Mouse (Mus musculus) adrenal gland, postnatal 36 days (tissue): Measurements from ENCODE around the gene Rab24. TPM values are rescaled to one million over a fixed set of nuclear protein-coding genes. Genes with fewer than 3 reads are reported as not detected.
A peak's percentile ranks its signal among the peaks of the same experiment; 100 is the strongest.

Experiments
- DNase-seq, 2 experiments: peaks; one replicate each; pipeline ENCODE4 v3.0.0; 2021; ENCODE audit warnings: mixed read lengths in 1 of 2
- total RNA-seq, 2 experiments: library from RNA; stranded (reverse); gene quantifications; 2 replicates each; pipeline ENCODE4 v1.2.3; 2021

Rab24 gene
- total RNA-seq, 2 experiments from 2014 or later: 56.9 to 63.8 TPM

- no peak for DNase-seq
These were observed 7.5 kb upstream of the Rab24 start for GRCm38 (mm10) chr13:55329109-55329682.

DNA sequence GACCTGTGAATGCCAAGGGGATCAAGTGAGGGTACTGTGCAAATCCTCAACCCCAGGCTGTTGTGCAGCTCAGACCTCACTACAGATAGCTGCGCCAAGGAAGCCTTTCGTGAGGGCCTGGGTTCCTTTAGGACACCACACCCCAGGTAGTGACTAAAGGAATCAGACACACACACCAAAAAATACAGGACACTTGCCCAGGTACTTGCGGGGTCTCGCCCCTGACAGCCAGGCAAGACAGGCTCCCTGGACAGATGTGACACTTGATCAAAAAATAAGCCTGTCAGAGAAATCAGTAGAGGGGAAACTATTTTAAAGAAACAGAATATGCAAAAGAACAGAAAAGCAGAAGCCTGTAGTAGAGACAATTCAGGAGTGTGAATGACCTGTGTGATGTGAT lies 6.9 kb upstream of the Rab24 start:
- DNase-seq: no peak

DNA sequence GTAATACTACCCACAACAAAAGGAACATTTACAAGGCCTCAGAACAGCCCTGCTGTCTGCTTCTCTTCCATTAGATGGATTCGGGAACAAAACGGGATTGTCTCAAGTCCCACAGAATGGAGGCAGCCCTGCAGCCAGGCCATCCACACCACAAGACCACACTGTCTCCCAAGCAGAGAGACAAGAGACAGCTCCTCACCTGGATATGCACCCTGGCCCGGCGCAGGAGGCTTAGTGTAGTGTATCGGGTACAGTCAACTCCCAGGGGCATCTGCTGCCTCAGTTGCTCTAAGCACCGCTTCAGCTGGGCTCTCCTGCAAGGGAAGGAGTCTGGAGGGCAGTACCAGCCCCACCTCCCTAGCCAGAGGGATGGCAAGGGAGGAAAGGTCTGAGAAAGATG lies 6.4 kb upstream of the Rab24 start:
- no peak for DNase-seq

- DNase-seq: peak; percentile 89
These were observed 5.9 kb upstream of the Rab24 start for GRCm38 (mm10) chr13:55327633-55328032.

- no peak for DNase-seq
These were observed 5.4 kb upstream of the Rab24 start for GRCm38 (mm10) chr13:55327169-55327568.

GRCm38 (mm10) chr13:55325596-55325995 lies 3.9 kb upstream of the Rab24 start:
- DNase-seq: no peak

DNA sequence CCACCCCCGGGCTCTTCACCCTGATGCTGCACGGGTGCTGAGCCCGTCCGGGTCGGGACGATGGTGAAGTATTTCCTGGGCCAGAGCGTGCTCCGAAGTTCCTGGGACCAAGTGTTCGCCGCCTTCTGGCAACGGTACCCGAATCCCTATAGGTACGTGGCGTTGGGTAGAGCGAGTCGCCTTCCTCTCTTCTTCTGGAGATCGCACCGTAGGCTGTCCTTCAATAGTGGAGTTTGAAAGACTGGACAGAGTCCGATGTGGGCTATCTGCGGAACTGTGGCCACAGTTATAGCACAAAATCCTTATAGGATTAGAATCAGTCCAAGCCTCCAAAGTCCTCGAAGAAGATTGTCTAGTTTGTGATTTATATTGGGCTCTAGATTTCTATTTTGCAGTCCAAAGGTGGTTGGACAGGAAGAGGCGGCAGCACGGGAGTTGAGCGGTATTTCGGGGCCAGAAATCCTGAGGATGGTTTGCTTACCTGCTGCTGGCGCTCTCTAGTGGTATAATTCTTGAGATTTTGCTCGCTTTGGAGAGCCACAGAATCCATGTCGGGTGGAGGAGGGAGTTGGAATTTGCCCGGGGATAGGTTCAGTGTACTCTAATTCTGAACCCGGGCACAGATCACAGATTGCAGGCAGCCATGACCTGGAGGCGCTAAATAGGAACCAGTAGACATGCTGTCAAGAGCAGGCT lies 532 bp upstream of the Rab24 start:
- peak; percentile 34 to 59 for DNase-seq

DNA sequence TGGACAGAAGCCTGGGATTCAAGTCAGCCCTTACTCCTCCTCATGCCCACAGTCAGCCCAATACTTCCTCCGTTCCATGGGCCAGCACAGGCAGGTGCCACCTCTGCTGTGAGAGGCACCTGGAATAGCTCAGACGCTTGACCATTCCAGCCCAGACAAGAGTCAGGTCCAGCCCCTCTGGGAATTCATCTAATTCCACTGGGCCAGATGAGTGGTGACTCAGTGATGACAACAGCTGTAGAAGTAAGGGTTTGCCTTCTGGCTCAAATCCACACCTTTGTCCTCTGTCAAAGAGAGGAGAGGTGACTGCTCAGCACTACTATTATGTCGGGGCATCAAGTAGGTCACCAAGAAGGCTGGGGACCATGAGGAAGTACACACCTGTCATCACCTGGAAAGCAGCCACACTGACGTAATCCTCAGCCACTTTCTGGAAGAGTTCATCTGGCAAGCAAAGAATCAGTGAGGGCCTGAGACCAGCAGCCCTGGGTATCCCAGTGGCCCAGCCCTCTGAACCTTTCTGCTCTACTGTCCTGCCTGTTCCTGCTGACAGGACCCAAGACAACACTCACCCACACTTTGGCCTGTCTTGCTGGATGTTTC lies 1.7 kb downstream of the Rab24 start, which contains the start of gene Prelid1:
Gene Prelid1 (plus strand): TSS at position 570 of the 603 bp plus-strand sequence.
- DNase-seq: no peak

DNA sequence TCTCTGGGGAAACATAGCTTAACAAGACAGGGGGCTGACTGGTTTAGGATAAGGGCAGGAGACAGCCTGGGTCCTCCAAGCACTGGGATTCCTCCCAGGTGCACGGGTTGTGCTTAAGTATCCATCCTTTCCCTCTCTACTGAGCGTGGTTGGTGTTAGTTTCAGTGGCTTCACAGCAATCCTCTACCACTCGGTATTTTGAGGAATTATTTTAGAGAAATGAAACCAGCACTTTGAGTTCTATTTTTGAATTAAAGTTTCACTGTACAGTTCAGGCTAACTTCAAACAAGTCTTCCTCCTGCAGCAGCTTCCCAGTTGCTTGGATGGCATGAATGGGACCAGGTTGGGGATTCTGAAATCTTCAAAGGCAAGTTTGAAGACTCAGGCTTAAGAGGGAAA lies 3.4 kb downstream of the Rab24 start:
- no peak for DNase-seq

- DNase-seq: no peak
These were observed 6.8 kb downstream of the Rab24 start for GRCm38 (mm10) chr13:55314891-55315412.

GRCm38 (mm10) chr13:55313051-55313450 lies 8.7 kb downstream of the Rab24 start:
- no peak for DNase-seq

DNA sequence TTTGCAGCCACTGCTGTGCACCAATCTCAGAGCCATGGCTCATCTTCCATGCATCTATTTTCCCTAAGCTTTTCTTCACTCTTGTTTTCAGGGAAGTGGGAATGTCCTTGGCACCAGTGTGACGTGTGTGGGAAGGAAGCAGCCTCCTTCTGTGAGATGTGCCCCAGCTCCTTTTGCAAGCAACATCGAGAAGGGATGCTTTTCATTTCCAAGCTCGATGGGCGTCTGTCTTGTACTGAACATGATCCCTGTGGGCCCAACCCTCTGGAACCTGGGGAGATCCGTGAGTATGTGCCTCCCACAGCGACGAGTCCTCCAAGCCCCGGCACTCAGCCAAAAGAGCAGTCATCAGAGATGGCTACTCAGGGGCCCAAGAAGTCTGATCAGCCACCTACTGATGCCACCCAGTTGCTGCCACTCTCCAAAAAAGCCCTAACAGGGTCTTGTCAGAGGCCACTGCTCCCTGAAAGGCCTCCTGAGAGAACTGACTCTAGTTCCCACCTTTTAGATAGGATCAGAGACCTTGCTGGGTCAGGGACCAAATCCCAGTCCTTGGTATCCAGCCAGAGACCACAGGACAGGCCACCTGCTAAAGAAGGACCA lies 9.6 kb downstream of the Rab24 start:
- no peak for DNase-seq

GRCm38 (mm10) chr13:55300913-55301312 lies 20.8 kb downstream of the Rab24 start:
- no peak for DNase-seq

GRCm38 (mm10) chr13:55296760-55297159 lies 25.0 kb downstream of the Rab24 start:
- DNase-seq: no peak

DNA sequence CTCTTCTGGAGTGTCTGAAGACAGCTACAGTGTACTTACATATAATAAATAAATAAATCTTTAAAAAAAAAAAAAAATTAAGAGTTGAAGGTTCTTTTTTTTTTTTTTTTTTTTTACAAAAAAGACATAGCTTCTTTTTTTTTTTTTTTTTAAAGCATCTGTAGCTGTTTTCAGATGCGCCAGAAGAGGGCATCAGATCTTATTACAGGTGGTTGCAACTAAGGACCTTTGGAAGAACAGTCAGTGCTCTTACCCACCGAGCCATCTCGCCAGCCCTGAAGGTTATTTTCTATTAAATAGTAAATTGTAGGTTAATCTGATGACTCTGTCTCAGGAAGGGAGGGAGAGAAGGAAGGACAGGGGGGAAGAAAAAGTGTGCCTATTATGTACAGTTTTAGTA lies 32.9 kb downstream of the Rab24 start:
- DNase-seq: peak in 1 of 2 experiments; percentile 15

GRCm38 (mm10) chr13:55277646-55278045 lies 44.1 kb downstream of the Rab24 start:
- DNase-seq: no peak

GRCm38 (mm10) chr13:55277203-55277602 lies 44.5 kb downstream of the Rab24 start:
- no peak for DNase-seq

Other genes starting within 250 kb of the Rab24 start
- 10 to 100 TPM; 27.1 to 29.4 TPM for gene Uimc1, start 221.6 kb downstream of the Rab24 start, total RNA-seq
- 10 to 100 TPM; 45.8 to 50.9 TPM for gene Zfp346, start 216.6 kb downstream of the Rab24 start, total RNA-seq
- gene Gm17617, start 188.4 kb downstream of the Rab24 start, total RNA-seq: not detected
- 10 to 100 TPM; 35.9 to 61.1 TPM for gene Fgfr4, start 169.3 kb downstream of the Rab24 start, total RNA-seq
- 100 to 1,000 TPM; 103 to 115 TPM for gene Nsd1, start 112.2 kb downstream of the Rab24 start, total RNA-seq
- gene Prelid1, start 1.4 kb downstream of the Rab24 start, total RNA-seq: 100 to 1,000 TPM; 149 to 154 TPM
- gene Mxd3, start 7.9 kb upstream of the Rab24 start, total RNA-seq: 1 to 10 TPM; 2.9 to 3.0 TPM
- gene Lman2, start 40.8 kb upstream of the Rab24 start, total RNA-seq: 100 to 1,000 TPM; 114 to 118 TPM
- gene Rgs14, start 47.8 kb upstream of the Rab24 start, total RNA-seq: under 1 TPM; 0.49 to 0.86 TPM
- not detected for gene Slc34a1, start 76.2 kb upstream of the Rab24 start, total RNA-seq
- gene Pfn3, start 93.3 kb upstream of the Rab24 start, total RNA-seq: not detected
- gene F12, start 104.8 kb upstream of the Rab24 start, total RNA-seq: under 1 TPM in 1 of 2 experiments, not detected in 1; 0.30 TPM
- gene Grk6, start 123.1 kb upstream of the Rab24 start, total RNA-seq: 10 to 100 TPM; 34.5 to 49.4 TPM
- 1 to 10 TPM; 1.9 to 3.3 TPM for gene Prr7, start 142.3 kb upstream of the Rab24 start, total RNA-seq
- 10 to 100 TPM; 16.0 to 18.0 TPM for gene Dbn1, start 166.2 kb upstream of the Rab24 start, total RNA-seq
- gene Pdlim7, start 191.7 kb upstream of the Rab24 start, total RNA-seq: 10 to 100 TPM; 15.2 to 23.9 TPM
- 1 to 10 TPM; 2.3 to 4.6 TPM for gene Dok3, start 207.3 kb upstream of the Rab24 start, total RNA-seq
- 10 to 100 TPM; 47.3 to 51.7 TPM for gene Ddx41, start 214.7 kb upstream of the Rab24 start, total RNA-seq
- 10 to 100 TPM; 32.3 to 40.4 TPM for gene Fam193b, start 249.2 kb upstream of the Rab24 start, total RNA-seq